Mouse (Mus musculus) stomach, postnatal 0 days (tissue): ENCODE measurements around the gene Nek9.

Experiments used
- CTCF ChIP-seq: IDR thresholded peaks from 2 replicates; pipeline ENCODE4 v1.5.1; 2016; ENCODE audit warnings: antibody characterized with exemption, low read depth, mild to moderate bottlenecking, moderate library complexity
- EP300 ChIP-seq: optimal IDR thresholded peaks from 2 replicates; pipeline ENCODE3; 2016; ENCODE audit warnings: antibody characterized with exemption

- TF ChIP-seq CTCF (no peak), EP300 (no peak)
Measured at GRCm38 (mm10) chr12:85372068-85372665, 33.0 kb upstream of the Nek9 start.
